Mouse (Mus musculus) liver, adult (tissue): ENCODE measurements around the gene Gm20604.

Experiments used
- GATA4 ChIP-seq: IDR thresholded peaks from 2 replicates; pipeline ENCODE4 v1.6.1; 2014; ENCODE audit warnings: mild to moderate bottlenecking, low read length; ENCODE audit not compliant: insufficient replicate concordance

Gene Gm20604

DNA sequence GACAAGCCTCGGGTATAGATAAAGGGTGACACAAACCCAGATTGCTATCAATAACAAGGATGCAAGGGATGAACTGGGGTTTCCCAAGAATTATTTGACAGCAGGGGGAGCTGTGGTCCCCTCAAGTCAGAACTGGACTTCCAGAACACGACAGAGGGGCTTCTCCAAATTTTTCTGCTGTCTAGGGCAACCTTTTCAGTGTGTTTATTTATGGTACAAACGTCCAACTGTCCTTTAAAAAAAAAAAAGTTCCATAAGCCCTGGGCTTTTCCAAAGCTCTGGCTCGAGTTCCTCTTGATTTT is 55.4 kb downstream of the Gm20604 start:
- peak; percentile 46; the same call in 1 of the 2 replicates for TF ChIP-seq GATA4

DNA sequence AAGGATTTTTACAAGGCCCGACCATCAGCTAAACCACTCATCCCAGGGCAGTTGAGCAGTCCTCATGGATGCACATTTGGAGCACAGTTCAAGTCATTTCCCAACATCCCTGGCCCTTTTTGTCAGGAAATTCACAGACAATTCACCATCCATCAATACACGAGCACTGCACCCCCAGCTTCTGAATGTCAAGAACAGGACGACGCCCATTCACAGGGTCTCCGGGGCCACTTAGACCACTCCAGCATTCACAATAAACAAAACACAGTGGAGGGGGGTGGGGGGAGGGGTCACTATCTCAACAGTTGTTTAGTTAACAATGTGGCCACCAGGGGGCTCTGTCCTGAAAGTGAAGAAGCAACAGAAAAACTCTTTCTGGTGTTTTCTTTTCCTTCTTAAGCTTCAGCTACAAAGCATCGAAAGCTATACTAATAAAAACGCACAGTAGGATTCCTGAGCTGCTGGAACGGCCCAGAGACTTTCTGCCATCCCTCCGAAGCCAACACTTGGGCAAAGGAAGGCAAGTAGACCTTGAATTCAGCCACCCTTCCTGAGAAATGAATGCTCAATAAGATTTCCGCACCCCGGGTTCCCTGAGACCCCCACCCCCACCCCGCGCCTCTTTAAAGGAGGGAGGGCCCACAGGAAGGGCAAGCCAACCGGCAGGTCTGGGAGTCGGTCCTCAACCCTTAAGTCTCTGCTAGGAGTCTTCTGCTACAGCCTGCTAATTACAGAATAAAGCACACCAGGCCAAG is 55.9 kb downstream of the Gm20604 start:
- TF ChIP-seq GATA4 = no peak

DNA sequence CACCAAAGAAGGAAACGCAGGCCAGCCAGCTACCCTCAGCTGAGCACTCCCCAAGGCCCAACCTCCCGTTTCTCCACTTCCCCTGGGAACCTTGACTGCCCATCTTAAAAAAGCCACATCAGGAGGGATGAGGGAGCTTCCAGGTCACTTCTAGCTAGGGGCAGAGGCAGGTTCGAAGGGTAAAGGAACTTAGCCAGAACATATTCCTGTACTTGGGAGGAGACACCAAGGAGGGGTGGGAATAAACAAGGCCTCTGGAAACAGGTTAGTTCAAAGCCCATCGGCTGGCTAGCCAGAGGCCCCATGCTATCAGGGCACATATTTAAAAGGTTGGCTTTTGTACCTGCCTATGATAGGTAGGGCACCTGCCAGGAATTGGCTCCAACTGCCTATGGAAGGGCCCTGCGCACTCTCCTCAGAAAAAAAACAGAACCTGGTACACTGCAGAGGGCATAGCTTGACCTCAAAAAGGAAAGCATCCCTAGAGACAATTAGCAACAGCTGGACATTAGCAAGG is 56.7 kb downstream of the Gm20604 start:
- no peak for TF ChIP-seq GATA4

DNA sequence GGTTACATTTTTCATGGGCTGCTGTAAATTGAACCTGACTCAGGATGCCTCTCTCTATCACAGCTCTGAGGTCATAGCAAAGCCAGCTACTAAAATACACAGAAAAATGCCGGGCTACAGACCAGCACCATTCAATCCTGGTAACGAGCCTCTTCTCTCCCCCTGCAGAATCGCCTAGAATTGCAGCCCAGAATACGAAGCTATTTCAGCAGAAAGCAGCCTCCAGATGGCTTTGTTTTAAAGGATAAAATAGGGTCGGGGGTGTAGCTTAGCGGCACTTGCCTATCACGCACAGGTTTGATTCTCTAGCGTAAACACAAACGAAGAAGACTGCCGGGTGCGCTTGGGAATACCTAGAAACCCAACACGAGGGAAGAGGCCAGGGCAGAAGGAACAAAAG is 58.0 kb downstream of the Gm20604 start:
- no peak for TF ChIP-seq GATA4

DNA sequence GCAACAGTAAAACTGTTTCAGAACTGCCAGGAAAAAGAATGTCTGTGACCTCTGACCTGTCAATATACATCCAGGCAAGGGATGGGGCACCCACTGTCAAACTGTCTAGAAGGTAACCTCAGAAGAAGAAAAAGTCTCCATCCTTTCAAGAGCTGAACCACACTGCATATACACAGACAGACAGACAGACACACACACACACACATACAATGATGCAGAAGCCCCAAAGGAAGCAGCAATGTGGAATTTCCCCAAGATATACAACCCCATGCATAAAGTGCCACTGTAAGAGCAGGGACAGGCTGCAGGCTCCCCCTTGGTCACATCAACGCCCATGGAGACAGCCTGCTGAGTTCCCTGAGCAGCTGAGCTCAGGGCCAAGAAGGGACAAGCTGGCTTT is 59.3 kb downstream of the Gm20604 start:
- TF ChIP-seq GATA4 = no peak

DNA sequence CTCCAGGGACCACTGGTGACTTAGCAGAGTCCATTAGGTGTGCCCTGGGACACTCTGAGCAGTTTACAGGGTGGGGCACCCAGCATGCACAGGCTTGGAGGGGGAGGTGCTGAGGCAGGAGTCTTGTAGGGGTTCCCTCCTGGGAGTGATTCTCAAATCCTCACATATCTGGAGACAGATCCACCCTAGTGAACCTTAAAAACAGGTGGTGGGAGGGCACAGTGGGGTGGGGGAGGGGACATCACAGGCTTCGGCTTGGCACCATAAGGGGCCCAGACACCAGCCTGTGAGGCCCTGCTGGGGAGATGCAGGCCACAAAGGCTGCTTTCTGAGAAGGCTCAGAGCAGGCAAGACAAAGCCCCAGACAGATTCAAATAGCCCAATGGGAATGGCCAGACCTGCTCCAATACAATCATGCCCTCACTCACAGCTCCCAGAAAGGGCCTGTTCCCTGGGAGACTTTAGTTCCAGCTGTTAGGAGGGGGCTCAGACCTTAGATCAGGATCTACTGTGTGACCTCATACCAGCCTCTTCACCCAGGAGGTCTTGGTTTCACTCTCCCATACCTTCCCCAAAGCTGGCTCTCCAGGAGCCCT is 60.3 kb downstream of the Gm20604 start:
- no peak for TF ChIP-seq GATA4

DNA sequence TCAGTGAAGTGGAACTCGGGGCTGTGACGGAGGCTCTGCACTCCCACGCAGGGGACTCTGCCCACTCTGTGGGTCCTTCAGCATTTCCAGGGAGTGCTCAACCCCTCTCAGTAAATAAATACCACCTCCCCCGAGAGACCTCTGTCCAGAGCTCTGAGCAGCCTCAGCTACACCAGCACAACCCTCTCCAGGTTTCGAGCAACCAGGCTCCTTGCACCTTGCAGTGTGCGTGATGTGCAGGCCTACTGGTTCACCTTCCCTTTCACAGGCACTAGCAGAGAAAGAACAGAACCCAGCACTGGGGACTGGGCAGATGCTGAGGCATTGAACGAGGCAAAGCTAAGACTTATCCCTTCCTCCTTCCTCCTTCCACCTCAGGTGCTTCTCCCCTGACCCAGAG is 61.1 kb downstream of the Gm20604 start:
- TF ChIP-seq GATA4 = no peak

DNA sequence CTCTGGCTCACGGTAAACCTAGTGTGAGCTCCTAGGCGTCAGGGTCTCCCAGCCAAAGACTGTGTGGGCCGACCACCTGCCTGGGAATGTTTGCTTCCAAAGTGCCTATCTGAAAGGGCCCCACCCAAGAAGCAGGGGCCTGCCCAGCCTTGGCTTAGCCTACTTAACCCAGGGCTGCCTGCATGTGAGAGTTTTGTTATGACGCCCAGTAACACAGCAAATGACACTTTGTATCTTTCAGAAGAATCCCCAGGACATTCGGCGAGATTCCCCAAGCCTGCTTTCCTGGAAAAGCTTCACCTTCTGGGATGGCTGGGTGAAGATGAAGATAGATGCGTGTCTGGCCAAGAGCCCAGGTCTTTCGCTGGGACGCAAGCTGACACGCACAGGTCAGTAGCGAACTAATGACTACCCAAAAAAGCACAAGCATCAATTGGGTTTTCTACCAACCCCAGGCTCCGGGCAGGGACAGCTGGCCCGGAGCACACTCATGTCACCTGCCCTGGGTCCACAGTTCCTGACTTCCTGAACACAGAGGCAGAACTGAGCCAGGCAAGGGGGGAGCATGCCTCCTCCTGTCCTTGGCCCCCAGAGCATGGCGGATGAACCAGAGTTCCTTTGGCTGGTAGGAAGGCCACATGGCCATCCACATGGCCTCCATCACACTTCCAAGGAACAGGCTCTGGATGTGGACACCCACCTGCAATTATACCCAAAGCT is 61.7 kb downstream of the Gm20604 start:
- TF ChIP-seq GATA4 = no peak

DNA sequence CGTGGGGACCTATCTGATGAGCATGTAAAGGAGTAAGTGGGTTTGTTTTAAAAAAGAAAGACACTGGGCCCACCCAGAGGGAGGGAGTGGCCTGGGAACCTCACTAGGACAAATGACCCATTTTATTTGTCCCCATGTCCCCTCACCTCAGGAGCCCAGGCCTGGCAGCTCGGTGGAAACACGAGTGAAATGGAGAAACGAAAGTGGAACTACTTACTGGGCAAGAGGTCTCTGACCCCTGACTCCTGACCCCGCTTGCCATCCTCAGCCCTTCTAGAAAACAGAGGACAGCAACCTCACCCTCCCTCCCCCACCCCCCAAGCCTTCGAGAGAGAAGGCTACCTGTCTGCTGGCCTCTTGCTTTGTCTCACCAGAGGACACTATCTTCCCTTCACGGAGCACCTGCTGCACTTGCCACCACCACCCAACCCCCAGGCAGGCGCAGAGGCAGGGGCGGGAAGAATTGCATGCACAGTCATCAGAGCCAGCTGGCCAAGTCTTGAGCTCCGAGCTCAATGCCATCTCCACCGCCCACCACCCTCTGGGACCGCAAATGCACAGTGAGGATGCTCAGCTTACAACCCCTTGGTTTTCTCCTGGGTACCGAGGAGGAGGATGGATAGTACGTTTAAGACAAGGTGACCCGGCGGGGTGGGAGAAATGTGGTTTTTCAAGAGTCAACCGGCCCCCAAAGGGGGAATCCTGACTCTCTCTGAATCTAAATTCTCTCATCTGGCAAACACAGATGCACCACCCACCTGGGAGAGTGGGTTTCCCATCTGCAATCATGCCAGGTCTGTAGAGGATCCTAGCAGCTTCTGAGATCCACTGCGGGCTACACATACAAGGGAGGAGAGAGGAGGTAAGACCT is 62.9 kb downstream of the Gm20604 start:
- TF ChIP-seq GATA4 = no peak

DNA sequence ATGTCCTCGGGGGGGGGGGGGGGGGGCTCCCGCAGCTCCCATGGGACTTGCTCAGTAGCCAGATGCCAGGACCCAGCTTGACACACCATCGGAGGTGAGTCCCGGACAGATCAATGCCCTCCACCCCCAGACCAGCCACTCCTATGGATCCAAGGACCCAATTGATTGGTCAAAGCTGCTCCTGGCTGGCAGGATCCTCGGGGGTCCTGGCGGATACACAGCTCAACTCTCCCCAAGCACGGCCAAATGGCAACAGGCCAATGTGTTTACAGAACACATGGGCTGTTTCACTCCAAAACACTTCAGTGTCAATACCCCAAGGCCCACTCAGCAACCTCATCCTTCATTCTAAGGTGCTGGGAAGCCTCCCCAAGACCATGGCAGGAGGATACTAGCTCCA is 66.7 kb downstream of the Gm20604 start:
- no peak for TF ChIP-seq GATA4
